Mouse (Mus musculus) kidney, adult 11 months (tissue): Measurements from ENCODE around the gene Bbs9.

Experiments
- DNase-seq: peaks from one replicate; pipeline ENCODE4 v3.0.0; 2022

Bbs9 gene

DNA sequence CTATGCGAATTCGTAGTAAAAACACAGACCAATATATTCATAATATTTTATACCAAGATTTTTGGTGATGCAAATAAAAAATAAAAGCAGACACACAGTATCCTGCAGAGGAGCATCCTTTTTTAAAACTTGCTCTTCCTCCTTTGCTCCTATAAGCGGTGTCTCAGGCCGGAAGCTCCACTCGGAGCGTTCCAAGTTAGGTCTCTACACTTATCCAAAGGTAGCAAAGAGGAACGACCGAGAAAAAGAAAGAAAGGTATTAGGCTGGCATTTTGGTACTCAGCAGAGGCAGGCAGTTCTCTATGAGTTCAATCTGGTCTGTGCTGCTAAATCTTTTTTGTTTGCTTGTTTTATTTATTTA is 6.6 kb upstream of the Bbs9 start:
- DNase-seq: no peak

DNA sequence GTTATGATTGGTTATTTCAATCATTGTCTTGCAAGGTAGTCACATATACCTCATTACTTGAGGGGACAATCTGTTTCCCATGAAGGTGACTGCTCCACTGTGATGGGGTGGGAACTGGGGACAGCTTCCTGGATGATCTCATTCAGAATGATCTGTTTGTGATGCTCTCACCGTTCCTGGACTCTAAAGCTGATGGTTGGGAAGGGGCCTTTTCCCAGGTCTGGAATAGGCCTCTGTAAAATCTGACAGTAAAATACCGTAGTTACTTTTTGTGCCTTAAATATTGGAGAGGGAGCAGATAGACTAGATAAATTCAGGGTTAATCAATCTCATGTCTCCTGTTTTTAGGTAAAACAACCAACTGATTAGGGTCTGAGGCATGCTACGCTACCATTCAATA is 5.9 kb upstream of the Bbs9 start, which contains the start of gene Rp9:
Gene Rp9 (minus strand): TSS at position 101 of the 400 bp plus-strand sequence.
- DNase-seq: no peak

DNA sequence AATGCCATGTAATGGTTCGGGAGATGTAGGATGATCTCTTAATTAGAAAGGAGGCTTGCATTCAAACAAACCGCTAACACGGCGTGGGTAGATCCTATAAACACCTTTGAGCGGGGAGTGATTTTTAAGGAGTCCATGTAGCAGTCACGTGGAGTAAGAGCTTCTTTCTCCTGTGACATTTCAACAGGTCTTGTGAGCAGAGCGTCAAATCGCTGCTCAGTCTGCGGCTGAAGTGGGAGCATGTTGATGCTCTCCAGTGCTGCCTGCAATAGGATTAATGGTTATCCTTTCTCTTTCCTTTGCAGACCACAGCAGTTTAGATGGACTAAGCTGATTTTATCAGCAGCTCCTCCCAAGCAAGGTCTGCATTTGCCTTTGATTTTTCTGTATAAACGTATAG is 750 bp downstream of the Bbs9 start:
- DNase-seq: peak; percentile 11

DNA sequence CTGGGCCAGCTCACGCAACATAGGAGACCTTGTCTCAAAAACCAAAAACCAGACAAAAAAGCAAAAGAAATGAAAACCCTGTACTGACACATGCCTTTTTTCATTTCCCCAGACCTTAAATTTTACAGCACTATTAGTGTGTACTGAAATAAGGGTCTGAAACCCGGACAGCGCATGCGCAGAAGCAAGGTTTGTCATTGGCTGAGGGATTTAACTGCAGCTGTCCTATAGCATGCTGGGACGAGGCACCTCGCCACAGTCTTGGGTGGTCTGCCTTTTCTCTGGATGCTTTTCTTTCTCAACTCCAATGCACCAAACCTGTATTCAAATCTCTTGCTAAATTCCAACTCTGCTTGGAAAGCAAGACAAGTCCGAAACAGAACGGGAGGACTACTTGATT is 3.4 kb downstream of the Bbs9 start:
- DNase-seq: no peak

DNA sequence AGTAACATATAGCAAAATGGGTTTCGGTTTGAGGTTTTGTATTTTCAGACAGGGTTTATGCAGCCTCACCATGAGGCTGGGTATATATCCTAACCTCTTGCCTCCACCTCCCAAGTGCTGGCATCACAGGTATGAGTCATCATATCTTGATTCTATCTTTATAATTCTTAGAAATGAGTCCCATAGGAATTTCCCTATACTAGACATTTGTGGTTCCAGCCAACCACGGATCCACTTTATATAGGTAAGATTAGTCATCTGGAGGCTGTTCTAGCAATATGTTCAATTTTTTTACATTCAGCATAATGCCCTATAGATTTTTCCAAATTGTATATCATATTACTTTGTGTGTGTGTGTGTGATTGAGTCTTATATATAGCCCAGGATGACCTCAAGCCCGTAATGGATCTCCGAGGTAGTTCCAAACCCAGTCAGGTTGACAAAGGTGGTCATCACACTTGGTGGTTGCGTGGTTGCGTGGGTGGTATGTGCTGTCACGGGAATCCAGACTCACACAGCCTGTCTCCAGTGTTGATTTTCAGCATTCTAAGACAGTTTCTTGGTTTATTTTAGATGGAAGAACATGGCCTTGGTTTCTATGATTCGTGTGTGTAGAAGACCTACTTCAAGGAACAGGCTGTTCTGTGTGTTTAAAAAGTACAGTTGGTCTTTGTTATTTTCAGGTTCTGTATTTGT is 8.5 kb downstream of the Bbs9 start:
- DNase-seq: no peak

DNA sequence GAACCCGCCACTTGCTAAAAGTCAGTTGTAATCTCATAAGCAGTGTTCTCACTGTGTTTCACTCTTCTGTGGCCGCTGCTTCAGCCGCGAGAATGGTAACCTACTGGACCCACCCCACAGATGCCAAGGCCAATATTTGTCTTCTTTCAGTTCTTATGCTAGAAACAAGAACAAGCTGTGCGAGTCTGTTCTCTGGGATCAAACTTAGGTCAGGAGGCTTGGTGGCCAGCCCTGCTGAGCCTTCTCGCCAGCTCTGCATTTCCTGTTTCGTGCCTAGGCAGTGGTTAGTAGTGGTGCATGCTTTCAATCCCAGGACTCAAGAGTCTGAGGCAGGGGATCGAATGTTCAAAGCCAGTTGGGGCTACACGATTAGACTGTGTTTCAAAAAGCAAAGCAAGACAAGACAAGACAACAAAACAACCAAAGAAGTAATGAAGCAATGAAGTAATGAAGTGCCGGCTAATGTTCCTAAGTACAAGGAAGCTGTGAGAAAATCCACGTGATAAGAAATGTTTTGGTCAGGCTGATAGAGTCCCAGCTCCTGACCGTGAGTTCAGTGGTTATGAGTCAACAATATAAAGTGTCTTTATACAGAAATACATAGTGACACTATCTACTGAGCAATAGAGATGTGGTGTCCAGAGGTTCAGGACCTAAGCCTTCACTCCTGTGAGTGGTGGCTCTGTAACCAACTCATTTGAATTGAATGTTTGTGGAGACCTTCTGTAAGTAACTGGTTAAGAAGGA is 9.2 kb downstream of the Bbs9 start:
- no peak for DNase-seq

DNA sequence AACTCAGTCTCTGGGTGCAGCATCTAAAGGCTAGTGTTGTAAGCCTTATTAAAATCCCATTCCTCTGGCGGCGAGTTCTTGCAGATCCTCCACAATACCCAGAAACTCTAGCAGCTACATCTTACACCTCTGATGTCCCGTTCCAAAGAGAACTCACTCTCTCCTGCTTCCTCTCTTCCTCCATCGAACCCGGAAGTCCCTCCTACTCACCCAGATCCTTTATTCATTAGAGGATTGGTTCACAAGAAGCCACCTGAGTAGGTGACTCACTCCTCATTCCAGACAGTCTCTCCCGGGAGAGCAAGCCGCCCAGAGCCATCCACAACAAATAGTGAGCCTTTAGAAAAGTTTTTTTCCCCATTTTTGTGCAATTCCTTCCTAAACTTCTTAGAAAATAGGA is 10.7 kb downstream of the Bbs9 start:
- no peak for DNase-seq

DNA sequence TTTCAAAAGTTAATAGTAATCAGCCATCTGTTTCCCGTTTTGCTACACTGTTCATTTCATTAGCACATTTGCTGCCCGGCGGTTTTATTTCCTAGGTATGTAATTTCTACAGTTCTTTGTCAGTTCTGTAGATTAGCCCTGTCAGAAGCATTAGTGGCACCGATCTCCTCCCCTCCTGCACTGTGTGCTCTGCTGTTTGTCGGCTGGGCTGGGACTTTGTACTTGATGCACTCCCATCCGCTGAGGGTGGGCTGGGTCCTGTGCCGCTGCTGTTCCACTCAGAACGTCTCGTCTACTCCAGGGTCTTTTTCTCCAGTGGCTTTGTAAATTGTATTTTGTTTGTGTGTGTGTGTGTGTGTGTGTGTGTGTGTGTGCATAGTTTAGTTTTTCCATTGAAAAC is 13.4 kb downstream of the Bbs9 start:
- DNase-seq: no peak

DNA sequence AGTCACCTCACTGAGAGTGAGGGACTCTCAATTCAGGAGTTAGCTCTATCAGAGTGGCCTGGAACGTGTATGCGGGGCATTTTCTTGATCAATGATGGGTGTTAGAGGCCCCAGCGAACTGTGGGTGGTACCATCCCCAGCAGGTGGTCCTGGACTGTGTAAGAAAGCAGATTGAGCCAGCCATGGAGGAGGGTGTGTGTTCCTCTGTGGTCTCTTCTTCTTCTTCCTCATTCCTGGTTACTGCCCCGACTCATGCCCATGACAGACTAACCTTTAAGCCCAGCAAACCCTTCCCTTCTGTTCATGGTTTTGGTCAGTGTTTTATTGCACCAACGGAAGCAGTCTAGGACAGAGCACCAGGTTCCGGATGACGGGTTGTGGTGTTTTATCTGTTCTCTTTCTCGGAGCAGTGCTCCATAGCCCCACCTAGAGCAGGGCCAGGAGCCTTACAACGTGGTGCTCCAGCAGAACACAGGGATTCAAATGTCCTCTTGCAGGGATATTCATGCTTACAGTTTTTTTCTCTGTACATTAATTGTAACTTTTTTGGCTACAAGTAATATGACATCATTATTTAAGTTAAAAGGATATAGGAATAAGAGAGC is 18.8 kb downstream of the Bbs9 start:
- no peak for DNase-seq

DNA sequence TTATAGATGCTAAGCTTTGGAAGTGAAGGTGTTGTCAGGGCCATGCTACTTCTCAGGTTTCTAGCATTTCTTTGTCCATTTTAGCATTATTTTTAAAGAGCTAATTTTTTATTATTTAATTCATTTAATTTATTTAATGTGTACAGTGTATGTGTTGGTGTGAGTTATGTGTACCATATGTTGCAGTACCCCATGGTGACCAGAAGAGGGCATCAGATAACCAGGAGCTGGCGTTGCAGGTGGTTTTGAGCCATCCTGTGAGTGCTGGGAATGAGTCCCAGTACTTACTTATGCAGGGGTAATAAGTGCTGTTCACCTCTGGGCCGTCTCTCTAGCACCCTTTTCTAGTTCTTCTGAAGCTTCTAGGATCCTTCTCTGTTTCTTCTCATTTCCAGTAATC is 19.6 kb downstream of the Bbs9 start:
- DNase-seq: no peak

DNA sequence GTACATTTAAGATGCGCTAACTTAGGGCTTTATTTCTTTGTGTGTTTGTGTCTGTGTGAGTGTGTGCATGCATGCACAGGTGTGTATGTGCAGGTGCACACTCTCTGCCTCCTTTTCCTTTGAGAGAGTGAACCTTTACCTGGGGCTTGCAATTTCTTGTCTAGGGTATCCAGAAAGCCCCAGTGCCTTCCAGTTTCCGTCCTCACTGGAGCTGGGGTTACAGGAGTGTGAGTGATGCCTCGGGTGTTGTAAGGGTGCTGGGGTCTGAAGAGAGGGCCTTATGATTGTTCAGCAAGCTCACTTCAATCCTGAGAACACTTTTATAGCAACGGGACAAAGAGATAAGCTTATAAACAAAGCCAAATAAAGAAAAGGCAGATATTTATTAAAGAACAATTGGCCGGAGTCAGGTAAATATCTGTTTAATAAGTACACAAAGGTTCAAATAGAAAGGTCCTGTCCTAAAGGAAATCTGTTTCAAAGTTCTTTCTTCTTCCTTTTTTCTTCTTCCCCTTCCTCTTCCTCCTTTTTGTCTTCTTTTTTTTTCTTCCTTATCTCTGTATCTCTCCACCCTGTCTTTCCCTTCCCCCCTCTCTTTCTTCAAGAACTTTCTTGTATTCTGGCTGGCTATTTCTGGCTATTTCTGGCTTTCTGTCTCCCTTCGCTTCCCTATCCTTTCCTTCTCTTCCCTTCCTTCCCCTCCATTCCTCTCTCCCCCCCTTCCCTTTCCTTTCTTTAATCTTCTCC is 21.7 kb downstream of the Bbs9 start:
- no peak for DNase-seq

DNA sequence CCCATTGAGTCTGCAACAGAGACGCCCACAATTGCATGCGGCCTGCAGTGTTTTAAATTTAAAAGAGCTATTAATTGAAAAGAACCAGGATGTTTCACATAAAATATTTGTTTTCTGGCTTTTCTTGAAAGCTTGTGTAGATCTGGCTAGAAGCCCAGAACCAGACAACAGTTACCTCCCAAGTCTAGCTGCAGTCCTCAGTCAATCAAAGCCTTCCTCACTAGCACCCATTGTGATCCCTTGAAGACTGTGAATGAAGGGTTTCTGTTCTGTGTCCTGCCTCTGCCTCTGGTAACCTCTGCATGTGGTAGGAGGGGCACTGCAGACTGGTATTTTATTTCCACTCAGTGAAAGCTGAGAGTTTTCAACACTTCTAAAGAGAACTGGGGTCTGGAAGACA is 27.5 kb downstream of the Bbs9 start:
- DNase-seq: no peak

DNA sequence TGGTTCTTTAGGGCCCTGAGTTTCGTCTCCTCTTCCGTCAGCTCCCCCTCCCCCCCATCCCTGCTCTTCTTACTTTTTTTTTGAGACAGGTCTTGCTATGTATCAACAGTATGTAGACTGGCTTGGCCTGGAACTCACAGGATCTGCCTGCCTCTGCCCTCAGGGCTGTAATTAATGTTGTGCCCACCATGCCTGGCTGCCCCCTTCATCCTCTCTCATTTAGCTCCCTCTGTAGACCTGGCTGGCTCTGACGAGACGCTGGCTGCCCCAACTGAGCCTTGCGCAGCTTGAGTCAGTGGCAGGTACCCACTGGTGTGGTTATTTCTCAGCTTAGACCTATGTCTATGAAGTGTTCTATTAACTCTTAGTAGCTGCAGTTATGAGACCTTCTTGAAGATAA is 28.1 kb downstream of the Bbs9 start:
- DNase-seq: no peak

DNA sequence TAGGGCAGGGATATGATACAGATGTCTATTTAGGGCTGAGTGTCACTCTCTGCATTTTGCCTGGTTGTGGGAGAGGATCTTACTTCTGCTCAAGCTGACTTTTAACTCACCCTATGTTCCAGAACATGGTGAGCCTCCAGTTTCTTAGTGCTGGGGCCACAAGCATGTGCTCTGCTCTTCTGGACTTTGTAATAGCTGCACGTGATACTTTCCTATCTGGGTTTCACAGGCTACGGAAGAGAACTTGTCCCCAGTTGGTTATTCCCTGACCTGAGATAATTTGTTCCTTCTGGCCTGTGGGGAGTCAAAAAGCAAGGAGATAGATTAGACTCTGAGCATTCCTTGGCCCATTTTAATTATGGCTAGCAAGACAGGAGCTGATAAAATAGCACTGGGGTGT is 30.1 kb downstream of the Bbs9 start:
- DNase-seq: no peak

DNA sequence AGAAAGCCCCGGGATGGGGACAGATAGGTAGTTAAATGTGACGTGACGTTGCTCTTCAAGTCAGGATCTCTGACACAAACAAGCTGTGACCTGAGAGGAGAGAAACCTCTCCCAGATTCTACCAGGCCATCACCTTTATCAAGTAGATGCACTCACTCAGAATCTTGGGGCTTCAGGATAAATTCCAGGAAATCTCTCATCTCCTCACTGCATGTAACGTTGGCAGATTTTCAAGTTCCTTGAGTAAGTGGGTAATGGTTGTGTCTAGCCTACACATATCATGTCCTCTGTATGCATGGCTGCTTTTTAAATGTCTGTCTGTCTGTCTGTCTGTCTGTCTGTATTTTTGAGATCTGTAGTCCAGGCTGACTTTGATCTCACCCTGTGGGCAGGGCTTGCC is 39.6 kb downstream of the Bbs9 start:
- no peak for DNase-seq

DNA sequence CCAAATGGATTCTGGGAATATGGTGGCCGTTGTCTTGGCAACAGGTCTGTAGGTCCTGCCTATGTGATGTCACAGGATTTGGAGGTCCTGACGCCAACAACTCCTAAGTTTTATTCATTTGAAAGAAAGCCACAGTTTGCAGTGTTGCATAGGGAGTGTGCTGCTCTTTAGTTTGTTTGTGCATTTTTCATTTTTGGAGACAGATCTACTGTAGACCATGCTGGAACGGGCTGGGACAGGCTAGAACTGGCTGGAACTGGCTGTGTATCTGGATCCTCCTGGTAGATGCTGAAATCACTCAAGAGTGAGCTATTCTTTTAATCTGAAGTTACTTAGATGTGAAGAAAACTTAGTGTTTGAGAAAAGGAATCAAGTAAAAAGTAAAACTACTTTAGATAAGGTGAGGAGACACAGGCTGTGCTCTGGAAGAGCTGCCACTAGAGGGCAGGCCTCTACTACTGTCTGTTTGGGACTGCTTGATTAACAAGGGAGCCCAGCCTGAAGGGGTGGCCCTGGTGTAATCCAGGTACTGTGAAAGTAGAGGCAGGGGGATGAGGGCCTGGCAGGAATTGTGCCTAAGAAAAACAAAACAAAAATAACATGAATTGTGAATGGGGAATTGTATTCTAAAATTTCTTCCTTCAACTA is 43.0 kb downstream of the Bbs9 start:
- peak; percentile 4 for DNase-seq

DNA sequence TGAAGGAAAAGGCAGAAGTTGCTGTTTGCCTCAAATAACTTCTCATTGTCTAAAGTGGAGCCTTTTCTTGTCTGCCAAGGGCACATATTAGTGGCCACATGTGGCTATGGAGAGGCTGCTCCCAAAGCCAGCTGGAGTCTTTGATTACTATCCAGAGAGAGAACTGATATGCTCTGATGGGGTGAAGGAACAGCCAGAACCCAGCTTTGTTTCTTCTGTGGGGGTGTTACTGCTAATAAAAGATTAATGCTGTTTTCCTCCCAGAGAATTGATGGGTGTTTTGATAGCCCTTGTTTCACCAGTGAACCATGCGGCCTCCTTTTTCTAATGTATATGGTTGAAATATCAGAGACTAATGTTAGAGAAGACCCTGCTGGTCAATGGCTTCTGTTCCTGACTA is 47.9 kb downstream of the Bbs9 start:
- no peak for DNase-seq

DNA sequence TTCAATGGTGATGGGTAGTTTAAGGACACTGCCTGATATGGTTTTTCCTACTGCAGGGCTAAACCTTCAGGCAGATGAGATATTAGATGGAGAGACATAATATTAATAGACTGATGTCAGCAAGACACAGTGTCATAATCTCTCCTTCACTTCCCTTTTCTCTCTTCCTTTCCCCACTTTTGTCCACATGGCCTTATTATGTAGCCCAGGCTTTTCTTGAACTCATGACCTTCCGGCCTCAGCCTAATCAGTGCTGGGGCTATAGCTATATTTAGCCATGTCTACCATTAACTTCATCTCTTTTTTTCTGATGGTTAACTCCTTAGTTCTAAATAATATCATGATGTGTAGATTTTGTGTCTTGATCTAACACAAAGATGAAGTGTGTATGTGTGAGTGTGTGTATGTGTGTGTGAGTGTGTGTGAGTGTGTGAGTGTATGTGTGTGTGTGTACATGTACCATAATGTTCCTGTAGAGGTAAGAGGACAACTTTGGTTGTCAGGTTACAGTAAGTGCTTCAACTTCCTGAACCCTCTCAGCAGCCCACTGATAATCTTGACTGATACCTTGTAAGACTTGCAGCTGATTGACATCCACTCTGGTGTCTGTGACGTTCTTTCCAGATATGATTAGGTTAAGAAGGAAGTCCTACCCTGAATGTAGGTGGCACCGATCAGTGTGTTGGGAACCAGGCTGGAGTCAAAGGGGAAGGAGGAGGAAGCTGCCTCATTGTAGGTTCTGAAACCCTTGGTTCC is 55.4 kb downstream of the Bbs9 start:
- DNase-seq: no peak

DNA sequence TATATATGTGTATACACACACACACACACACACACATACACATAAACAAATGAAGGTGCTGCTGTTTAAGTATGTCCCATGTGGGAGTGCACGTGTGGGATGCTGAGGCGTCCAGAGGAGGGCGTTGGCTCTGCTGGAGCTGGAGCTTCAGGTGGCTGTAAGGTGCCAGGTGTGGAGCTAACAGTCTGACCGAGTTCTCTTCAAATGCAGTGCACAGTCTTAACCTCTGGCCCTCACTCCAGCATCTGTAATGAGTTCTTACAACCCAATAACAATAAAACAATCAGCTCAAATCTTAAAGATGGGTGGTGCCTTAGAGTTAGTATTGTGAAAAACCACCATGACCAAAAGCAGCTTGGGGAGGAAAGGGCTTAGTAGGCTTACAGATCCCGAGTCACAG is 56.6 kb downstream of the Bbs9 start:
- DNase-seq: no peak

DNA sequence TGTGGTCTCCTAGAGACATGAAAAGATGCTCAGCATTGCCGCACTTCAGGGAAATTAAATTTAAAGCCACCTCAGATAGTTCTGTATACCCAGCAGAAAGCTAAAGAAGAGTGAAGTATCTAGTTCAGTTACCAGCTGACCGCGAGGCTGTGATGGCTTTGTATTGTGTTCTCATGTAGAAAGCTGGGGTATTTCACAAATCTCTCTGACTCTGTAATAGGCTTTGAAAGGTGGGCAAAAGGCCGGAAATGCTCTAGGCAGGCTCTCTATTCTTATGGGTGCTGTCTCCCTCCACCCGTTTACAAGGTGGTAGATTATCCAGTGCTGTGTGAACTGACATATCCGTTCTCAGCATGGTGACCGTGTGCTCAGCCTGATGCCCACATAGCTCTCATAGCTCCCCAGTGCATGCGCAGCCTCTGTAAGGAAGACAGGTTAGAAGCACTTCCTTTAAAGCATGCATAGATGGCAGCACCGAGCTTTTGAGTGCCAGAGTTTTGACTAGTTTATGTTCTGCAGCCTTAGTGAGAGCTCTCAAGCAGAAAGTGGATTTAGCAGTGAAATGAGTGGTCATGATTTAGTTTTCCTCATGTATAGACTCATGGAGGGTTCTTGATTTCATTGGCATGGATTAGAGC is 57.4 kb downstream of the Bbs9 start:
- DNase-seq: peak; percentile 4

DNA sequence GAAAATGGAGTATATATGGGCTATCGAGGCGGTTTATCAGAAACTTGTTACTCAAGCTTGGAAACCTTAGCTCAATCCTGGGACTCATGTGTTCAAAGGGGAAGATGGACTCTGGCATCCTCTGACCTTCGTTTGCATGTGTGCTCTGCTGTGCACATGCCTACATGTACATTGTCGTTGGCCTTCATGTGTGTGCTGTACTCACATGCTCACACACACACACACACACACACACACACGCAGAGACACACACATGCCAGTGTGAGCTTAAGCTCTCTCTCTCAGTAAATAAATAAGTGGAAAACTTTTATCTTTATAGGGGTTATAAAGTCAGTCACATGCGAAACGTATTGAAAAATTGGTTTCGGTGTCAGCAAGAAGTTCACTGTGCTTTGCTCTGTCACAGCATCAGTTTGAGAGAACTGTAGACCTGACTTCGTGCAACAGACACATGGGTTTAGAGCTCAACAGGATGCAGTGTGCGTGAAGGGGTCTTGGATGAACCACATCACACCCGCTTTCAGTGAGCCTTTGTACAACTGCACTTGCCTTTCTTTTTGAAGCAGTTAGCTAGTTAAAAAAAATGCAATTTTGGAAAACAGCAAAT is 62.4 kb downstream of the Bbs9 start:
- no peak for DNase-seq
